Mouse (Mus musculus): ENCODE measurements around the gene Tgm2.

The Tgm2 gene

DNA sequence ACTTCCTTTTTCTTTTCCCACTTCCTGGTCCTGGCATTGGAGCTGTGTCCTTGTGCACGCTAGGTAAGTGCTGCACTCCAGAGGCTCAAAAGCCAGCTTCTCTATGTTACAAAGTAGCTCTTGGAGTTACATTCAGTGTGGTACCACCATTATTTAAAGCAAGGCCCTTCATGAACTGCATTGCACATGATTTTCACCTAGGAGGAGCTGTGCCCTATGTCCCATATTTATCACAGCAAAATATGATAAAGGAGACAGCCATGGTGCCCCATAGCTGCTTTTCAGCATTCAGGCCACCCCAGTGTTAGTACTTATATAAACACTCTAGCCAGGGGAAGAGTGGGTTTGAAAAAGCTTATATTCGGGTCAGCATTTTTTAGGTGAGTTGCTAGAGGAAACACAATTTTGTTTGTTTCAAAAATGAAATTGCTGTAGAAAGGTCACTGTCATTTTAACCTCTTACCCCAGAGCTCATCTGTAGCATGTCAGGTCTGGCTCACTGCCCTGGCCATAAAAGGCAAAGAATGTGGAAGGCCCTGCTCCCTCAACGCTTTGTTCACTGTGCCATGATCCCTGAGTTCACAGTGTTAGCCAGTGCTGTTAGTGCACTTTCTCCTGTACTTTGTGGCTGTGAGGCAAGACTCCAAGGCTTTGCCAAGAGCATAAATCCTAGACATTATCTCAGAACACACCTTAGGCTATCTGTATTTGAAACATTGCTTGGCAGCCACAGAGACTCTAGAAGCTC is 75.2 kb downstream of the Tgm2 start:
- in situ Hi-C loops (cut with MboI, MseI): no loop called here

DNA sequence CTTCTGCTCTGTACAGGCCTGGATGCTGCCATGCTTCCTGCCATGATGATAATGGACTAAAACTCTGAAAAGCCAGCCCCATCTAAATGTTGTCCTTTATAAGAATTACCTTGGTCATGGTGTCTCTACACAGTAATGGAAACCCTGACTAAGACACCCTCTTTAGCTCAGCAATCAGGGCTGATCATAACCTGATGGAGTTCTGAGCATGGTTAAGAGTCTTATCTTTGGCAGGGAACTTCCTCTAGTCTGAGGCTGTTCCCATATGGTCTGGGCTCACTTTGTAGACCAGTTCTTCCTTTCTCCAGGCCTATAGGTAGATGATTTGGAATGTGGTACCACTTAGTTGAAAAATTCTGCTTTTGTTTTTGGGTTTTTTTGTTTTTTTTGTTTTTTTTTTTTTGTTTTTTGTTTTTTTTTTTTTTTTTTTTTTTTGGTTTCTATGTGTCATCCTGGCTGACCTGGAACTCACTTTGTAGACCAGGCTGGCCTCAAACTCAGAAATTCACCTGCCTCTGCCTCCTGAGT is 77.7 kb downstream of the Tgm2 start:
- in situ Hi-C loops (cut with MboI, MseI): no loop called here

DNA sequence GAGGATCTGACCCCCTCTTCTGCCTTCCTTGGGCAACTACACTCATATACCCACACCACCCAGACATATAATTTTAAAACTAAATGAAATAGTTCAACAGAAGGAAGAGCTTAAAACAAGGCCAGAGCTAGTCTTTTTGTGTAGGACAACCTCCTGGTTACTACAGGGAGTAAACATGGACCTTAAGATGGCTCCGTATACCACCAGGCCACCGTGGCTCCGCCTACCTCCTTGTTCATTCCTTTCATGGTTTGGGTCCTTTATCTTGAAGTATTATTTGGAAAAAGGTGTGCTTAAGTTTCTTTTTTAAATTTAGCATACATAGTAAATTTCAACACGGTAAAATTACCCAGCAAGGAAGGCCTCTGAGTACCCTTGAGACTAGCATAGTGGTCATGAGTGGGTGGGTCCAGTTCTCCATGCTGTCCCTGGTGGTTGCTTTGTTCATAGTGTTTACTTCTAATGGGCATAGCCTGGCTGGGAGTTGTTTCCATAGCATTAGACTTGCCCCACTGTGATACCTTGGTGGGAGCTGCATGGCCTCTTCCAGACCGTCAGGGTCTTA is 78.9 kb downstream of the Tgm2 start:
- in situ Hi-C loops (cut with MboI, MseI): no loop called here

DNA sequence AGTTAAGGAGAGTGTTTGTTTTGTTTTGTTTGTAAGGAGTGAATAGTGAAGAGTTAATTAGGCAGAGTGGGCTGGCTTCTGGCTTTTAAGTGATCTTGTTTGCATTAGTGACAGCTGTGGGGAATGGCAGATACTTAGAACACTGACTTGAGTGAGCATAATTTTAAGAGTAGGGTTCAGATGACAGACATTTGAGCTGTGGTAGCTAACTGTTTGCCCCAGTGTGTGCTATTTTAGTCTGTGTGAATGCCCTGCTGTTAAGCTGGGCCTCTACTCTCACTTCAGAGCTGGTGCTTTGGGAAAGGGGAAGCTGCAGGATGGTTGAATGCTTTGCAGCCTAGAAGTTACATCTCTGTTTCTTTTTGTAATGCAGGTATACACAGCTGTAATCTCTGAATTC is 79.8 kb downstream of the Tgm2 start:
- in situ Hi-C loops (cut with MboI, MseI): no loop called here

Data from regulatory T cell (primary cell).